Mouse (Mus musculus) CH12.LX (cell line): ENCODE data around the gene Erap1.
"Not testable (repeated sequence)": the region's sequence is repeated elsewhere in the genome, so short reads cannot be mapped to it uniquely, and the experiment has no call there.

ENCODE experiments used
- BHLHE40 ChIP-seq: IDR thresholded peaks from 2 replicates; pipeline ENCODE4 v1.6.1; 2011; ENCODE audit warnings: mild to moderate bottlenecking, low read depth, low read length, improper control_type of control experiment
- CTCF ChIP-seq, 2 experiments: IDR thresholded peaks in 1 of 2; conservative IDR thresholded peaks in 1 of 2; 2 replicates each; pipeline ENCODE4 v1.5.1; 2011 to 2012; ENCODE audit warnings: low read depth in 2 of 2, low read length in 2 of 2, improper control_type of control experiment in 1 of 2, inconsistent platforms in 1 of 2, mild to moderate bottlenecking in 1 of 2, moderate library complexity in 1 of 2
- EP300 ChIP-seq: IDR thresholded peaks from 2 replicates; pipeline ENCODE4 v1.6.1; 2011; ENCODE audit warnings: low read length, improper control_type of control experiment
- ETS1 ChIP-seq: conservative IDR thresholded peaks from 2 replicates; pipeline ENCODE4 v1.6.1; 2012; ENCODE audit warnings: low read depth, mild to moderate bottlenecking, inconsistent platforms, low read length, improper control_type of control experiment, moderate library complexity
- MAX ChIP-seq: IDR thresholded peaks from 2 replicates; pipeline ENCODE4 v1.6.1; 2011; ENCODE audit warnings: low read length, improper control_type of control experiment
- MYC ChIP-seq: IDR thresholded peaks from 2 replicates; pipeline ENCODE4 v1.6.1; 2011; ENCODE audit warnings: low read depth, mild to moderate bottlenecking, improper control_type of control experiment, low read length

DNA sequence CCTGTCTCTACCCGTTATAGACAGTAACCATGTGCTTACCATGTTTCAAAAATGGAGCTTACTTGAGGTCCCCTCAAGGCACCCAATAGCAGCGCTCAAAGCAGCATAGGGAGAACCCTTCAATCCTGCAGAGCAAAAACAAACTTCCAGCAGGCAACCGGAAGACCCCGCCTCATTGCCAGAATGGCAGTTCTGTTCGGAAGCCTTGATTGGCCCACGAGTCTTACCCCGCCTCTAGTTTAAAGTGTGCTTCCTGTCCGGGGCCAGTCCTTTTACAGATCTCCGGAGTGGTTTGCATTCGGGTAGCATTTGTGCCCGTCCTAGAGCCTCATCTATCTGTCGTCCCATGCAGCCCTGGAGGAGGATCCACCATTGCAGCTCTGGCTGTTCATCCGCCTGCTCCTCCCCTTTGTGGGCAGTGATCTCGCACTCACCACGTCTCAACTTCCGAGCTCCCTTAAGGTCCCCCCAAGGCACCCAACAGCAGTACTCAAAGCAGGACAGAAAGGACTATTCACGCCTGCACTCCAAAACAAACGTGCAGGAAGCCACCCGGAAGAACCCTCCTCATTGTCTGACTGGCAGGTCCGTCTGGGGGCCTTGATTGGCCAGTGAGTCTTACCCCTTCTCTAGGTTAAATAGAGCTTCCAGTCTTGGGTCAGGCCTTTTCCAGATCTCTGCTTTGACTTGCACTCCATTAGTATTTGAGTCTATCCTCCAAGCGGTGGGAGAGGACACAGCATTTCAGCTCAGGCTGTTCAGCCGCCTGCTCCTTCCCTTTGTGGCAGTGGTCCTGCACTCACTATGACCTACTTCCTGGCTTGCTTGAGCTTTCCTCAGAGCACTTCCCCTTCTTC, 22.0 kb upstream of the Erap1 start:
- TF ChIP-seq MAX (peak; percentile 74), MYC (peak; percentile 68), BHLHE40 (peak; percentile 69)
- not testable (repeated sequence) for TF ChIP-seq ETS1; CTCF (conservative IDR thresholded peaks at IDR 0.05 in 1 of 2, IDR thresholded peaks at IDR 0.05 in 1 of 2; ENCODE audit: low read depth in 2 of 2, low read length in 2 of 2); EP300
